Mouse (Mus musculus): ENCODE data around the gene Slc16a10. TPM values are rescaled to one million over a fixed set of nuclear protein-coding genes. Genes with fewer than 3 reads are reported as not detected.

Slc16a10 gene
- total RNA-seq (2017), result 21.4 and 23.9 TPM in 2 replicates

DNA sequence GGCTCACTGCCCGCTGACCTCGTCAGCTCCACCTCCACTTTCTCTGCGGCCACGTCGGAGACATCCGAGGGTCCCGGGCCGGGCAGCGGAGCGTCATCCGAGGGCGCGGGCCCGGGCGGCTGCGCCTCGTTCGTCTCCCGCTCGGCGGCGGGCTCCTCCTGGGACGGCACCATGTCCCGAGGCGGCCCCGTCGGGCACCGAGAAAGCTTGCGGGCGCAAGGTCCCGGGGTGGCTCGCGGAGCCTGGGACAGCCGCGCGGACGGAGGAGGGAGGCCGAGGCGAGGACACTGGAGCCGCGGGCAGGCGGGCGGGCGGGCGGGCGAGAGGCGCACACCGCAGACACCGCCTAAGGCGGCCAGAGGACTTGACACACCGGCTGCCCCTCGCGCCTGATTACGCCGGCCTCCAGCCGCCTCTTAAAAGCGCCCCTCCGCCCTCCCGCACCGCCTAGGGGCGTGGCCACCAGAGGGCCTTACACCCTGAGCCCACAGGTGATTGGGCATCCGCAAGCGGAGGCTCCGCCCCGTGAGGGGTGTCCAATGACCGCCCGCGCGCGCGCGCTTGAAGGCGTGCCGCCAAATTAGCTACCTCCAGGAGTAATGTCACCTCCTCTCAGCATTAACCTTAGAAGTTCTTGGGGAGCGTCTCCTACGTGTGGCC is at the start of gene Slc16a10:
Gene Slc16a10, minus strand, starts transcription at position 395 of the 660 bp plus-strand sequence.
- ATAC-seq (replicated peaks; ENCODE audit: low read depth, poor library complexity, severe bottlenecking), result peak; percentile 96

- peak; percentile 33; the same call in 1 of the 2 replicates for ATAC-seq (replicated peaks; ENCODE audit: low read depth, poor library complexity, severe bottlenecking)
These were observed 49.4 kb upstream of the Slc16a10 start for GRCm38 (mm10) chr10:40191338-40191979.

- ATAC-seq (replicated peaks; ENCODE audit: low read depth, poor library complexity, severe bottlenecking), result no peak; the same call in 1 of the 2 replicates
These were observed 48.8 kb upstream of the Slc16a10 start for GRCm38 (mm10) chr10:40190871-40191270.

- ATAC-seq (replicated peaks; ENCODE audit: low read depth, poor library complexity, severe bottlenecking), result peak; percentile 55
These were observed 47.6 kb upstream of the Slc16a10 start for GRCm38 (mm10) chr10:40189689-40190088.

GRCm38 (mm10) chr10:40188831-40189230 is 46.8 kb upstream of the Slc16a10 start:
- no peak for ATAC-seq (replicated peaks; ENCODE audit: low read depth, poor library complexity, severe bottlenecking)

DNA sequence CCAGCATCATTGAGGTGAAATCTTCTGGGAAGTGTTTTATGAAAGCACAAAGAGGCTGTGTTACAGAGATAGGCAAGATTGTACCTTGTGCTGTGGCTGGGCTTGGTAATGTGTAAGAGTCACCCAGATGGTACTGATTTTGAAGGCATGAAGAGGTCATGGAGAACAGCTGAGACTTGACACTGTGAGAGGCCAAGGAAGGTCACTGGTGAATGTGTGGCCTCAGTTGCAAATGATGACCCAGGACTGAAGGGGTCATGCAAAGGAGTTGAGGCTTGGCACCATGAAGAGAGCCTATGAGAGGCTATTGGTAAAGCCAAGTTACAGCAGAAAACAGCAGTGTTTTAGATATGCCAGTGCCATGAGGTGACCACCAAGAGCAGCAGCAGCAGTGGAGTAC is 43.9 kb upstream of the Slc16a10 start:
- ATAC-seq (replicated peaks; ENCODE audit: low read depth, poor library complexity, severe bottlenecking), result no peak

GRCm38 (mm10) chr10:40180011-40180410 is 38.0 kb upstream of the Slc16a10 start:
- 0 out of 2 replicates have a peak, but pooled peaks have one; percentile 23 for ATAC-seq (replicated peaks; ENCODE audit: low read depth, poor library complexity, severe bottlenecking)

GRCm38 (mm10) chr10:40179142-40179541 is 37.1 kb upstream of the Slc16a10 start:
- ATAC-seq (replicated peaks; ENCODE audit: low read depth, poor library complexity, severe bottlenecking), result no peak

DNA sequence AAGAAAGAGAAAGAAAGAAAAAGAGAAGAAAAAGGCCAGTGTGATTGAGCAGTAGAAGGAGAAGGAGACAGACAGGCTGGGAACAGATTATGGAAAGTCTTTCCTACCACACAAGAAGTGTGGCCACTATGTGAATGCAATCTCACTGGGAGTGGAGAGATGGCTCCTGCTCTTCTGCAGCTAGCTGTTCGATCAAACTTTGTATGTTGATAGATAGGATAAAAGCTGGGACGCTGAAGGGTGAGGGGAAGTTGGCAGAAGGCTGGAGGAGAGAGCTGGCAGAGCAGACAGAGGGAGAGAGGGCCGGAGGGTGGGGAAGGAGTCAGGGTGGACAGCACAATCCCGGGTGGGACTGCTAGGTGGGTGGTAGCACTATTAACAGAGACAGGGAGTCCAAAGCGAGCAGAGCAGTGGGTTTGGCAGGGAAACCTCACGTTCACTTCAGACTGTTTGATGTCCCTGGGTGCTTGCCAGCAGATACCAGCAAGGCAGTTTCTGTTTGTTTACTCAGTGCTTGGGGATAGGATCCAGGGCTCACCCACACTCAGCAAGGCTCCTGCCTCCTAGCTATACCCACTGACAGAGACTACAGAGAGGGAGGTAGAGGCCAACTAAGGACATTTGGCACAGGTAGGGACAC is 35.4 kb upstream of the Slc16a10 start:
- ATAC-seq (replicated peaks; ENCODE audit: low read depth, poor library complexity, severe bottlenecking), result peak; percentile 62

DNA sequence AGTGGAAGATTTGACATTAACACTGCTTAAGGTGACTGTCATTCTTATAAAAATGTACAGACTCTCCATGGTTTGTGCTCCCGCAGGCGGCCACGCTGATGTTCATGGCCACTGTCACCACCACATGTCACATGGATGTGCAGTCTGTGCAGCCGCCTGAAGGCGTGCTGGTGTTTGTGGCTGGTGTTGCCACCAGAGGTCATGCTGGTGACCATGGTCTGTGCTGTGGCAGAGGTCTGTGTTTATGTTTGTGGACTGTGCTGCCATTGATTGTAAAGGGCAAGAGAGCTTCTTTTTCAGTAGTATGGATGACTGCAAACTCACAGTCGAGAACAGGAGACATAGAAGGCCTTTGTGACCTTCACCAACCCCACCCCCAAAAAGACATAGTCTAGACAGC is 30.1 kb upstream of the Slc16a10 start:
- ATAC-seq (replicated peaks; ENCODE audit: low read depth, poor library complexity, severe bottlenecking), result 0 out of 2 replicates have a peak, but pooled peaks have one; percentile 20

DNA sequence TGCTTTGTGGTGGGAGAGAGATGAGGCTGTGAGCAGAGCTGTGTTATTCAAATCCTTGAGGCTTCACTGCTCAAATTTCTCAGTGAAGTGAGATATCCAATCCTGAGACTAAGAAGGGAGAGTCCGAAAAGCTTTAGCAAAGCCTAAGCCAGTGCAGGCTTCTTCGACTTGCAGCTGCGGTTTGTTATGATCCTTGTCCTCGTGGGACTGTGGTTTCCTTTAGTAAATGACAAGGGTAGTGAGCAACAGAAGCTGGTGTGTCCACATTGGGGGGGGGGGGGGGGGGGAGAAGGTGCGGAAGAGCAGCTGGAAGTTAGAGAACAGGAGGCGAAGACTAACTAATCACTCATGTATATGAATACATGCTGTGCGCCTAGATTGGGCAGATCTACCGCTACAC is 29.2 kb upstream of the Slc16a10 start:
- ATAC-seq (replicated peaks; ENCODE audit: low read depth, poor library complexity, severe bottlenecking), result peak; percentile 85

GRCm38 (mm10) chr10:40170141-40170558 is 28.1 kb upstream of the Slc16a10 start:
- no peak for ATAC-seq (replicated peaks; ENCODE audit: low read depth, poor library complexity, severe bottlenecking)

- ATAC-seq (replicated peaks; ENCODE audit: low read depth, poor library complexity, severe bottlenecking), result no peak
These were observed 27.5 kb upstream of the Slc16a10 start for GRCm38 (mm10) chr10:40169566-40169965.

DNA sequence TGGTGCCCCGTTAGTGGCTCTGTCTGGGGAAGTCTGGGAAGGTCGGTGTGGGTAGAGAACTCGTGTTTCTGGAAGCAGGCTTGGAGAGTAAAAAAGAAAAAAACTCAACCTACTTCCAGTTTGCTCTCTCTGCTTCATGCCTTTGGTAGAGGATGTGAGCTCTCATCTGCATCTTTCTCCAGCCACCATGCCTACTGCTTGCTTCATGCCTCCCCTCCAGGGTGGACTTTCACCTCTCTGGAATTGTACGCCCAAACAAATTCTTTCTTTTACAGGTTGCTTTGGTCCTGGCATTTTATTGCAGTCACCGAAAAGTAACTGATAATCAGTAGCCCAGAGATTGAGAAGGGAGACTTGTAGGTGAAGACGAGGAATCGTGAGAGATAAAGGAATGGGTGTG is 27.0 kb upstream of the Slc16a10 start:
- no peak for ATAC-seq (replicated peaks; ENCODE audit: low read depth, poor library complexity, severe bottlenecking)

- peak; percentile 91 for ATAC-seq (replicated peaks; ENCODE audit: low read depth, poor library complexity, severe bottlenecking)
These were observed 22.6 kb upstream of the Slc16a10 start for GRCm38 (mm10) chr10:40164421-40165386.

- ATAC-seq (replicated peaks; ENCODE audit: low read depth, poor library complexity, severe bottlenecking), result no peak
These were observed 21.9 kb upstream of the Slc16a10 start for GRCm38 (mm10) chr10:40163914-40164313.

DNA sequence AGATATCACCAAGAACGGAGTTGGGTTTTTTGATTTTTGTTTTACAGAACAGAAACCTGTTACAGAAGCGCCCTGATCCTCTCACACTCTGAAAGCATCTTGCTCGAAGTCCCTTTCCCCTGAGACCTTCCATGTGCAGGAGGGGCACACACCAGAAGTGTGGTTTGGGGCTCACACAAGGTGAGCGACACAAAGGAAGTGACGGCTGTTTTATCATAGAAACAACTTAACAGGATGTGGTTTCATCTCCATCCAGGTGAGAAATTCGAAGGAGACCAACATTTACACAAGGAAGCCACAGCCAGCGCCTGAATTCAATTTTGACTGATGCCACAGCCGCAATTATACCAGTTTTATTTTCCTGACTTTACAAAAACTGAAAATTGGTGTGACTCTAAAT is 21.3 kb upstream of the Slc16a10 start:
- ATAC-seq (replicated peaks; ENCODE audit: low read depth, poor library complexity, severe bottlenecking), result peak; percentile 28; the same call in 1 of the 2 replicates

DNA sequence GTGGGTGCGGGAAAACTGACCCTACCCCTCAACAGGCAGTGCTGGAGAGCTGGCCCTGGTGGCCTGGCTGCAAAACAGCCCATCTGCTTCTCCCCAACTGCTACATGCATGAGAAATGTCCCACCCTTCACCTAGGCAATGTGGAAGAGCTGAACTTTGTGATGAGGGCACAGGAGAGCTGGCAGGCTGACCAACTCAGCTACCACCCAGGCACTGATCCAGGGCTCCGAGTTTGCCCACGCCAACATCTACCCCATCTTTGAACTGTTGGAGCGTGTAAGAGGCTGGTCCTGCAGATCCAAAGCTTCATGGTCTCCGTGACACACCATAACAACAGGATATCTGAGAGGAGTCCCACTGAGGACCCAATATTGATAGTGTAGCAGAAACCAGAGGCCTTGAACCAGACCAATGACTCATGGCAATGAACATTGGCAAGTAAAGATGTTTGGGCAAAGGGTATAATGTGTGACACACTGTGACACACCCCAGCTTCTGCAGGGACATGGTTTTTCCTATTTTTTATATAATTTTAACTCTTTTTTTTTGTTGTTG is 19.7 kb upstream of the Slc16a10 start:
- no peak for ATAC-seq (replicated peaks; ENCODE audit: low read depth, poor library complexity, severe bottlenecking)

DNA sequence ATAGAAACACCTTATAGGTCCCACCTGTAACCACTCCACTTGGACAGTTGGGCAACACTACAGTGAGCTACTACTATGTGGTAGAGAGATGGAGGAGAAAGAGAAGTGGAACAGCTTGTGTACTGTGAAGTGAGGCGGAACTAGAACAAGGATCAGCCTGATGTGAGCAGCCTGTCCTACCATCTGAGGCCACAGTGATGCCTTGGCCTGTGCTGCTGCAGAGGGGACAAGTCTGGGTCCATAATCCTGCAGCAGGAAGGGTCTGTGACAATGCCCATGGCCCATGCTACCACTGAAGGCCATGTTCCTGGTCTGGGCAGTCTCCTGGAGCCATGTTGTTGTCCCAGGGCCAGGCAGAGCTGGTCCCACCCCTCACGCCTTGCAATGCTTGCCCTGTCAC is 19.2 kb upstream of the Slc16a10 start:
- ATAC-seq (replicated peaks; ENCODE audit: low read depth, poor library complexity, severe bottlenecking), result no peak

DNA sequence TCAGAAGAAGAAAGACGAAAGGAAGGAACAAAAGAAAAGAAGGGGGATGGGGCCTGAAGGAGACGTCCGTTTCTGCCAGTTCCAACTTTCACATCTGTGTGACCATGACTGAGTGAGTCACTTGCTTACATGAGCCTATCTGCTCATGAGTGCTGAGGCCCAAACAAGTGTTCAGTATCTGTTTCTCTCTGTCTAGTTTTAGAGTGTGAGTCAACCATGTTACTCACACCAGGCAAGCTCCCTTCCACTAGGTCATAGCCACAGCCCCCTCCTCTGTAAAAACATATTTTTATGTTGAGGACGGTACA is 10.4 kb upstream of the Slc16a10 start:
- ATAC-seq (replicated peaks; ENCODE audit: low read depth, poor library complexity, severe bottlenecking), result peak; percentile 59
